Mouse (Mus musculus): ENCODE measurements around the gene Slc9a4. TPM values are rescaled to one million over a fixed set of nuclear protein-coding genes. Genes with fewer than 3 reads are reported as not detected.
"Not testable (repeated sequence)": the region's sequence is repeated elsewhere in the genome, so short reads cannot be mapped to it uniquely, and the experiment has no call there.

Slc9a4 gene
- polyA plus RNA-seq (2017; shearing (Covaris generic)): not detected

- no peak for ATAC-seq
Observed at GRCm38 (mm10) chr1:40579784-40580183, at the start of gene Slc9a4. Gene Slc9a4, plus strand, starts transcription at chr1:40580081.

- ATAC-seq: no peak
Observed at GRCm38 (mm10) chr1:40537577-40537976, 42.3 kb upstream of the Slc9a4 start.

GRCm38 (mm10) chr1:40544650-40545049, 35.2 kb upstream of the Slc9a4 start:
- ATAC-seq: peak; percentile 74

GRCm38 (mm10) chr1:40546645-40547044, 33.2 kb upstream of the Slc9a4 start:
- no peak for ATAC-seq

- ATAC-seq: no peak
Observed at GRCm38 (mm10) chr1:40547064-40547572, 32.8 kb upstream of the Slc9a4 start.

DNA sequence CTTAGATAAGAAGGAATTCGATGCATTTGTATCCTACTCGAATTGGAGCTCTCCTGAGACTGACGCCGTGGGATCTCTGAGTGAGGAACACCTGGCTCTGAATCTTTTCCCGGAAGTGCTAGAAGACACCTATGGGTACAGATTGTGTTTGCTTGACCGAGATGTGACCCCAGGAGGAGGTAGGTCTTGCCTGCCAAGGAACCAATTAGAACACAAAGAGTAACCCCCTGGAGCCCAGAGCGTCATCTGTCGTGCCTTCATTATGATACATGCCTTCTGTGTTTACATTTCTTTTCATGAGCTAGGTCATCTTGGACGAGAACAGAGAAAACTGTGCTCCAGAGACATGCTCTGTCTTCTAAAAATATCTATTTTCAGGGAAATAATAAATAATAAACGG, 32.1 kb upstream of the Slc9a4 start:
- ATAC-seq: no peak

GRCm38 (mm10) chr1:40569374-40569773, 10.5 kb upstream of the Slc9a4 start:
- no peak for ATAC-seq

DNA sequence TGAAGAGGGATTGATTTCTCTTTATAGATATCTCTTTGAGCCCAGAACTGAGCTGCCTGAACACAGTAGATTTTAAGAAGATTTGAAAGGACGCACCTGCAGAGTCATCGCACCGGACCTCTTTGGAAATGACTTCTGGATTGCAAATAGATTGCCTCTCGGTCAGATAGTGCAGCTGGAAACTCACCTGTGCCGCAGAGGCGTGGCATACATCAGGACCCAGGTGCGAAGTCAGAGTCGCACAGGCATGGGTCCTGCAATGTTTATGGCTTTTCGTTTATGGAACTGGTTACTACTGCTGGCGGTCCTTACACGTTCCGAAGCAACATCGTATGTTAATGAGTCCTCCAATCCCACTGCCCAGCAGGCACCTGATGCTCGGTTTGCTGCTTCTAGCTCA, 388 bp downstream of the Slc9a4 start:
- no peak for ATAC-seq

GRCm38 (mm10) chr1:40586776-40587175, 6.9 kb downstream of the Slc9a4 start:
- no peak for ATAC-seq

GRCm38 (mm10) chr1:40590931-40591330, 11.1 kb downstream of the Slc9a4 start:
- ATAC-seq: no peak

DNA sequence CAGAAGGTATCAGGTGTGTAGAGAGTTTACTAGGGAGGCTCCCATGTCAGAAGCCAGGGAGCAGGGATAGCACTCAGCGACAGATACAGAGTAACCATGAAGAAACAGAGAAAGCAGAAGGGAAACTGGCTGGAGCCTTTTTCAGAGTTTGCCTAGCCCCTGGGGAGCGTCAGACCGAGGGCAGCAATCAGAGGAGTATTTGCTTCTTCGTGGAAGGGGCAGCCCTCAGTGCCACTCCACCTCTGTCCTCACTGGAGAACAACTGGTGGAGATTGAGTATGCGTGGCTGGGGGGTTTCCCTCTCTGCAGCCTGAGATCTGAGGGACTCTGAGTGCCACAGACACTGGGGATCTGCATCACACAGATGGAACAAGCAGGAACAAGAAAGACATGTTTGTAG, 17.9 kb downstream of the Slc9a4 start:
- no peak for ATAC-seq

- not testable (repeated sequence) for ATAC-seq
Observed at GRCm38 (mm10) chr1:40599661-40600060, 19.8 kb downstream of the Slc9a4 start.

DNA sequence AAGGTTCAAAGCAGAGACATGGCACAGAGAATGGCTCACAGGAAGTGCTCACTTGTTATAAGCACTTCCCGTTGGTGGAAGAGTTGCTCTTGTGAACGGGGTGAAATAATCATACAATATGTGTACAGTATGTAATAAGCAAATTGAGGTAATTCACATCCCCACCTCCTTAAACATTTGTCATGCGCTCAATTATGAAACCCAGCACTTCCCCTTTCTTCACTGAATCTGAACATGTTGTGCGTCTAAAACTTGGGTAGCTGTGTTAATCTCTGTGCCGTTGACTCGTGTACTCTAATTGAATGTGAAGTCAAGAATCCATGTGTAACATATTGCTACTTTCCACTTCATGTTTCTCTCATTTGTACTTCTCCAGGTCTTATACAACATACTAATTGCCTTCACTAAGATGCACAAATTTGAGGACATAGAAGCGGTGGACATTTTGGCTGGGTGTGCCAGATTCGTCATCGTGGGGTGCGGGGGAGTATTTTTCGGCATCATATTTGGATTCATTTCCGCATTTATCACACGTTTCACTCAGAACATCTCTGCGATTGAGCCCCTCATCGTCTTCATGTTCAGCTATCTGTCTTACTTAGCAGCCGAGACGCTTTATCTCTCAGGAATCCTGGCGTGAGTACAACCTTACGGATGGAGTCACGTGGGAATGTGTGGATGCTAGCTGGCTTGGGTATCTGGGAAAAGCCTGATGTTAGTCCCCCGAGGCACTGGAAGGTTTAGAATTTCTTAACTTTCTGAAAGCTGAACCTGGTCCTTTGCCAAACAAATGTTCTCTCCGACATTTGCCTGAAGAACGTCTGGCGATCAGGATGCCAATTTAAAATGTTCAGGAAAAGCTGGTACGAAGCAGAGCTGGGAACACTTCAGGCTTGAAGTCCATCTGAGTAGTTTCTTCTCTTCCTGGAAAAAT, 20.8 kb downstream of the Slc9a4 start:
- no peak for ATAC-seq

DNA sequence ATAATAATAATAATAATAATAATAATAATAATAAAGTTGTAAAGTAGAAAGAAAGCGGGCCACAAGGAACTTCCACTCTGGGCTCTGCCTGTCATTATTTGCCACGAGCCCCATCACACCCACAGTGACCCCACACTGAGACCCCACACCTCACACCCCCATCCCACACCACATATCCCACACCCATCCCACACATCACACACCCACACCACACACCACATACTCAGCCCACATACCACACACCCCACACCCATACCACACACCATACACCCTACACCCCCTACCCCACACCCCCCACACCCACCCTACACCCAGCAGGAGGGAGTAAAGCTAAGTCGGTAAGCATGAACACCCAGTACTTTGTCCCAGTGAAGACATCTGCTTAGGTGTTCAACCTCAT, 21.6 kb downstream of the Slc9a4 start:
- ATAC-seq: no peak

- ATAC-seq: no peak
Observed at GRCm38 (mm10) chr1:40613219-40613618, 33.3 kb downstream of the Slc9a4 start.

GRCm38 (mm10) chr1:40619093-40619492, 39.2 kb downstream of the Slc9a4 start:
- ATAC-seq: no peak

GRCm38 (mm10) chr1:40619871-40620270, 40.0 kb downstream of the Slc9a4 start:
- no peak for ATAC-seq

DNA sequence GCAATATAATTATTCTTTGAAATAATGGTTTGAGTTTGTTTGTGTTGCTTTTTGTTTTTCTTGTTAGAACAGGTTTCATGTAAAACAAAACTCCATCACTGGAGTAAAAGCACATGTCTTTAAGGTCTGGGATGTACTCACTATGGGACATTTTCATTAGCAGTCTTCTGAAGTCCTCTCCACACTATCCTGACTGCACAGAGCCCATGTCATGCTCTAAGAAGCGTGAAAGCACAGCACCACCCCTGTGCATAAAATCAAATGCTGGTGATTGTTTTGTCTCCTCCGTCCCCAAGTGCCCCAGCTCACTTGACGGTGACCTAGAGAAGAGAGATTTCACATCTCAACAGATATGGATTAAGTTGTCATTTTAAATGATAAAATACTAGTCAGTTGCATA, 45.1 kb downstream of the Slc9a4 start:
- ATAC-seq: no peak

DNA sequence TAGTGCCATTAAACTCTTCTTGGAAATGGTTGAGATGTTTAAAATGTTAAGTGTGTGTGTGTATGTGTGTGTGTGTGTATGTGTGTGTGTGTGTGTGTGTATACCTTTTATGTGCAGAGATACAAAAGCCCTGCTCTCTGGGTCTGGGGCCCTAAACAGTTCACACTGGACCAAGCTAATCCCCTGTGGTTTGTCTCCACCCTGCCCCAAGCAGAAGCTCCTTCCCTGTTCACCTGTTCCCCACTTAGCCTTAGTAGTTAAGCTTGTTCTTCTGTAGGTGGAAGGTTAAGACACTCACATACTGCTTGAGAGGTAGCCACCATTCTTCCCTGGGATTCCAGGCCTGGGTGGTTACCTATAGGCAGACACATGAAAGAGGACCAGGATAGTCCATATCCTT, 47.1 kb downstream of the Slc9a4 start:
- ATAC-seq: no peak

- ATAC-seq: no peak
Observed at GRCm38 (mm10) chr1:40628443-40628842, 48.6 kb downstream of the Slc9a4 start.

GRCm38 (mm10) chr1:40632407-40633062, 52.7 kb downstream of the Slc9a4 start:
- no peak for ATAC-seq

- ATAC-seq: no peak
Observed at GRCm38 (mm10) chr1:40634608-40635007, 54.7 kb downstream of the Slc9a4 start.

- ATAC-seq: no peak
Observed at GRCm38 (mm10) chr1:40648234-40648633, 68.4 kb downstream of the Slc9a4 start.
